Mouse (Mus musculus): ENCODE results near the gene Glra1.
"Not testable (repeated sequence)": the region's sequence is repeated elsewhere in the genome, so short reads cannot be mapped to it uniquely, and the experiment has no call there.

DNA sequence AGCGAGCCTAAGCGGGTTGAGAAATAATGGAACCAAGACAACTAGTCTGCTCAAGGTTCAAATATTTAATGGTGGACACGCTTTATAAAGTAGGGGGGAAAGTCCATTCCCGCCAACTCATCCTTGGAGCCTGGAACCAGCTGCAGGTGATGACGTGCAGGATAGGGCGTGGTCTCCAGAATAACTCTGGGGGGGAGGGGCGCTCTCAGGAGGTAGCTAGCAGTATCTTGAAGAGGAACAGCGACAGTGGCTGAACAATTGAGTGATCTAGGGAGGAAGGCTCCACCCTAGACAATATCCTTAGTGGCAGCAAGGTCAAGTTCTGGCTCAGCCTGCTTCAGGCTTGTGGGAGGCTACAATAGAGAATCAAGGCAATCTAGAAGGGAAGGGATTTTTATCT is 6.6 kb upstream of the Glra1 start:
- not testable (repeated sequence) for TF ChIP-seq CTCF (IDR thresholded peaks at IDR 0.05; ENCODE audit: low read depth, low read length); POLR2A (IDR thresholded peaks at IDR 0.05; ENCODE audit: extremely low read depth, insufficient read depth, low read length)
